Mouse (Mus musculus) olfactory bulb, adult 2 months (tissue): ENCODE results near the gene Plekhd1.

Experiments
- CTCF ChIP-seq: fragments of 200-500 bp; IDR thresholded peaks from 2 replicates; pipeline ENCODE4 v1.5.1; 2012; ENCODE audit warnings: low read depth, mild to moderate bottlenecking, low read length, moderate library complexity; ENCODE audit not compliant: insufficient read depth
- POLR2A ChIP-seq: fragments of 200-500 bp; IDR thresholded peaks from 2 replicates; pipeline ENCODE4 v1.6.1; 2012; ENCODE audit warnings: mild to moderate bottlenecking, low read depth, low read length, moderate library complexity; ENCODE audit not compliant: insufficient read depth

DNA sequence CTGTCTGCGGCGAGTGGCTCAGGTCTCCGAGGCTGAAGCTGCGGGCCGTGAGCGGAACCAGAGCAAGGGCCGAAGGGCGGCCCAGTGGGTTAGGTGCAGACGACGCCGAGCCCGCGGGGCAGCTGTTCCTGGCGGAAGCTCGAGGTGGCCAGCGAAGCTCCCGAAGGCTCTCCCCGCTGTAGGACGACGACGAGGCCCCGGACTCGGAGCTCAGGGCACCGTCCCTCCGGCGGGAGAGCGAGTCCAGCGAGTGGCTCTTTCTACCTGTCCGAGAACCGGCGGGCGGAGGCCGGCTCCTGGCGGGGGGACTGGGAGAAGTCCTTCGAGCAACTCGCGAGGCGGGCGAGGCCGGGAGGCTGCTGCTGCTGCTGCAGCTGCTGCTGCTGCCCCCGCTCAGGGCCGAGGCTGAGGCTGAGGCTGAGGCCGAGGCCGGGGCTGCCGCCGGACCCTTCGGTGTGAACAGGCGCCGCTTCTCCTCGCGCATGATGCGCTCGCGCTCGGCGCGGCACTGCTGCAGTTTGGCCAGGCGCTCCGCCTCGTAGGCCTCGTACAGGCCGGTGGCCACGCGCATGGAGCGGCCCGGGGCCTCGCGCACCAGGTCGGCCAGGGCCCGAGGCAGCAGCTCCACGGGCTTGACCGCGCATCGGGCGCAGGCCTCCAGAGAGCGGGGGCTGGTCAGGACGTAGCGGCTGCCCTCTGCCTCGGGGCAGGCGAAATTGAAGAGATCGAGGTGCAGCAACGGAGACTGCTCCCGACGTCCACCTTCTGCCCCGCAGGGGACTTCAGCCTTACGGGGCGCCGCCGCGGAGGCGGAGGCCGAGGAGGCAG is 66.4 kb downstream of the Plekhd1 start:
- TF ChIP-seq CTCF, result no peak
- no peak for TF ChIP-seq POLR2A
